ENCODE assay signal across 8 mouse cellular contexts in the genomic region with DNA sequence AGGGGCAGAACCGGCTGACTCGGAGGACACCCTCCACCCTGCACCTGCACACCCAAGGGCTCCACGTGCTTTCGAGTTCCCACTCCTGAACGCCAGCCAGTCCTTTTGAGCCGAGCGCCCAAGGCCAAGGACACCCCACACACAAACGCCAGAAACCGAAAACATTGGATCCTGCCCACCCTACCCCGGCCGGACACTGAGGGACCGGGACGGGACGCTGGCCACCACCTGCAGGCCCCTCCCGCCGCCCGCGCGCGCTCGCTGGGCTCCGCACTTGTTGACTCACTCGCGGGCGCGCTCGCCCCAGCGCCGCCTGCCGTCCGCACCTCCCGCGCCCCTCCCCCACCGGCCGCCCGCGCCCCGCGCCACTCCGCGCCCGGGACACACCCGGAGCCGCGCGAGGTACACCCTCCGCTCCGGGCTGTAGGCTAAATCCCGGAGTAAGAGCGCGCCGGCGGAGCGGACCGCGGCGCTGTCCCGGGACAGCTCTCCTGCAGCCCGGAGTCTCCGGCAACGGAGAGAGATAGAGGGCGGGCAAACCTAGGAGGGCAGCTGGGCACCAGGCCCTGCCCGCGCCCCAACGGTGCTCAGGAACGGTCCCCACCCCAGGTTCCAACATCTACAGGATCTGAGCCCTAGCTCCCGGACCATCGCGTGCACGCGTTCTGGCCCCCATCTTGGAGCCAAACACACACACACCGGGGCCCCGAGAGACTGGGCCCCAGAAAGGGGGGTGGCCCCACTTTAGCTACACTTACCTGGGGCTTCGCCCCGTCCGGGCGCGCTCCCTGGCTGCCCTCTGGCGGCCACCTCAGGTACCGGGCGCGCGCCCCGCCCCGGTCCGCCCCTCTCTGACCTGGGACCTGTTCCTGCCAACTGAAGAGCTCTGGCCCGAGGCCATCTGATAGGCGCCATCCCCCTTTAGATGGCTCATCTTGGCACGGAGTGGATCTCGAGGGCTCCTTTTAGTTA. TPM values are rescaled to one million over a fixed set of nuclear protein-coding genes. Genes with fewer than 3 reads are reported as not detected.
DNase-seq lines count a peak whose midpoint lies in the region; ATAC-seq and TF ChIP-seq lines count a peak whose summit lies in the region.

No protein-coding gene starts in this region.

- DNase-seq in CD8-positive naive resting alpha-beta T cell, adult 2 months (ENCODE audit: low read depth in 2 of 2, low spot score in 2 of 2) = peak; percentile 80 to 82
- peak; percentile 72 for DNase-seq in forebrain, embryonic 10.5 days (ENCODE audit: extremely low spot score, low spot score)
- peak; percentile 91 for DNase-seq in kidney, postnatal 10 days
- peak; percentile 86 for DNase-seq in liver, postnatal 0 days

- H3K27me3 ChIP-seq in forebrain, embryonic 10.5 days (ENCODE audit: poor library complexity, severe bottlenecking) = peaks cover 69% of the 10 kb centered on the region
- H3K27me3 ChIP-seq in heart, embryonic 14.5 days (ENCODE audit: control insufficient read depth, insufficient read depth, low read length) = peaks cover 4% of the 10 kb centered on the region; the same call in 1 of the 2 replicates
- H3K27me3 ChIP-seq in liver, postnatal 0 days (ENCODE audit: insufficient read depth, low read length) = peaks cover 7% of the 10 kb centered on the region
- peaks cover 39% of the 10 kb centered on the region for H3K27me3 ChIP-seq in neural tube, embryonic 13.5 days
- no peaks in the 10 kb centered on the region for H3K27me3 ChIP-seq in testis, adult 2 months (ENCODE audit: control insufficient read depth, insufficient read depth, low read length)

- H3K4me2 ChIP-seq in heart, embryonic 14.5 days (ENCODE audit: low read length) = peak overlapping the region; percentile 99
- H3K4me2 ChIP-seq in liver, postnatal 0 days (ENCODE audit: low read depth, low read length) = peak overlapping the region; percentile 79
- peak overlapping the region; percentile 98 for H3K4me2 ChIP-seq in neural tube, embryonic 13.5 days

- H3K4me1 ChIP-seq in brown adipose tissue, adult 24 weeks (ENCODE audit: control insufficient read depth, insufficient read depth, insufficient read length, low read length) = no peaks in the 10 kb centered on the region
- H3K4me1 ChIP-seq in forebrain, embryonic 10.5 days = peaks cover 59% of the 10 kb centered on the region
- peaks cover 10 to 16% of the 10 kb centered on the region in 2 experiments for H3K4me1 ChIP-seq in heart, embryonic 14.5 days (ENCODE audit: control insufficient read depth in 2 of 2, insufficient read depth in 2 of 2, low read length in 2 of 2)
- H3K4me1 ChIP-seq in liver, postnatal 0 days (ENCODE audit: insufficient read depth) = peaks cover 6% of the 10 kb centered on the region
- H3K4me1 ChIP-seq in neural tube, embryonic 13.5 days (replicated peaks) = peaks cover 41% of the 10 kb centered on the region
- peaks cover 28% of the 10 kb centered on the region for H3K4me1 ChIP-seq in testis, adult 2 months (ENCODE audit: control insufficient read depth, insufficient read depth, low read length)

- peak overlapping the region; percentile 79 for H3K9ac ChIP-seq in heart, embryonic 14.5 days (ENCODE audit: low read length)
- peak overlapping the region; percentile 52 for H3K9ac ChIP-seq in liver, postnatal 0 days (replicated peaks)
- H3K9ac ChIP-seq in neural tube, embryonic 13.5 days = peak overlapping the region; percentile 71

- TF ChIP-seq POLR2A in testis, adult 2 months (IDR thresholded peaks at IDR 0.05; ENCODE audit: control insufficient read depth, low read depth, low read length) = no peak

- H3K36me3 ChIP-seq in forebrain, embryonic 10.5 days (replicated peaks) = no peaks in the 10 kb centered on the region
- no peaks in the 10 kb centered on the region for H3K36me3 ChIP-seq in heart, embryonic 14.5 days (ENCODE audit: control insufficient read depth, insufficient read depth, low read length)
- no peaks in the 10 kb centered on the region for H3K36me3 ChIP-seq in liver, postnatal 0 days (replicated peaks; ENCODE audit: insufficient read depth, low read length)
- H3K36me3 ChIP-seq in neural tube, embryonic 13.5 days = no peaks in the 10 kb centered on the region
- H3K36me3 ChIP-seq in testis, adult 2 months (ENCODE audit: control insufficient read depth, insufficient read depth, low read length) = no peaks in the 10 kb centered on the region

- TF ChIP-seq EP300 in liver, postnatal 0 days (IDR thresholded peaks at IDR 0.05; ENCODE audit: low read depth) = no peak

- H3K27ac ChIP-seq in brown adipose tissue, adult 24 weeks (replicated peaks; ENCODE audit: low read depth, low read length) = peak overlapping the region; percentile 50
- H3K27ac ChIP-seq in forebrain, embryonic 10.5 days = peak overlapping the region; percentile 89
- H3K27ac ChIP-seq in heart, embryonic 14.5 days (replicated peaks in 1 of 2; ENCODE audit: control insufficient read depth in 1 of 2, insufficient read depth in 1 of 2, low read depth in 2 of 2, low read length in 2 of 2) = peak overlapping the region in 1 of 2 experiments; percentile 61; a peak in 2 of 4 replicates
- no peak overlapping the region for H3K27ac ChIP-seq in liver, postnatal 0 days (ENCODE audit: low read depth)
- no peak overlapping the region for H3K27ac ChIP-seq in neural tube, embryonic 13.5 days (replicated peaks)
- H3K27ac ChIP-seq in testis, adult 2 months (ENCODE audit: control insufficient read depth, insufficient read depth, low read depth, low read length) = peak overlapping the region; percentile 32

- H3K9me3 ChIP-seq in forebrain, embryonic 10.5 days = no peaks in the 10 kb centered on the region
- no peaks in the 10 kb centered on the region for H3K9me3 ChIP-seq in heart, embryonic 14.5 days (ENCODE audit: control insufficient read depth, low read length)
- H3K9me3 ChIP-seq in liver, postnatal 0 days (ENCODE audit: low read length) = no peaks in the 10 kb centered on the region
- H3K9me3 ChIP-seq in neural tube, embryonic 13.5 days = no peaks in the 10 kb centered on the region

- peak; percentile 71 for ATAC-seq in heart, embryonic 14.5 days (ENCODE audit: insufficient number of reproducible peaks, insufficient read depth, low FRiP score, low read depth)
- peak; percentile 95 for ATAC-seq in liver, postnatal 0 days
- ATAC-seq in neural tube, embryonic 13.5 days (ENCODE audit: low read depth) = peak; percentile 62

- TF ChIP-seq CTCF in liver, postnatal 0 days (IDR thresholded peaks at IDR 0.05; ENCODE audit: low read depth) = peak; percentile 90
- TF ChIP-seq CTCF in testis, adult 2 months (IDR thresholded peaks at IDR 0.05; ENCODE audit: control insufficient read depth, insufficient read depth, insufficient replicate concordance, low read depth, low read length) = peak; percentile 41

- peak overlapping the region; percentile 88 for H3K4me3 ChIP-seq in brown adipose tissue, adult 24 weeks (ENCODE audit: insufficient read depth, low read depth, low read length)
- H3K4me3 ChIP-seq in forebrain, embryonic 10.5 days = peak overlapping the region; percentile 77
- peak overlapping the region; percentile 72 to 77 for H3K4me3 ChIP-seq in heart, embryonic 14.5 days (ENCODE audit: control insufficient read depth in 1 of 2, insufficient read depth in 1 of 2, low read depth in 1 of 2, low read length in 2 of 2)
- peak overlapping the region; percentile 55 for H3K4me3 ChIP-seq in liver, postnatal 0 days (ENCODE audit: low read depth, low read length)
- peak overlapping the region; percentile 57 for H3K4me3 ChIP-seq in neural tube, embryonic 13.5 days
- H3K4me3 ChIP-seq in testis, adult 2 months (ENCODE audit: control insufficient read depth, low read depth, low read length) = peak overlapping the region; percentile 85

- WGBS in forebrain, embryonic 10.5 days = under 1% methylated on average over 89 of the region's 90 CpGs
- under 1% methylated on average over 87 of the region's 90 CpGs for WGBS in heart, embryonic 14.5 days
- under 1% methylated on average over 76 of the region's 90 CpGs for WGBS in liver, postnatal 0 days (ENCODE audit: insufficient replicate concordance)
- under 1% methylated on average over 90 of the region's 90 CpGs for WGBS in neural tube, embryonic 13.5 days

RNA-seq across cellular contexts. Expression of gene Rph3al, which starts 28.5 kb away (rescaled TPM):
- polyA plus RNA-seq in brown adipose tissue, adult 24 weeks (2012; ENCODE audit: insufficient read depth, insufficient read length, missing spikeins) = 1.9 and 2.8 TPM in 2 replicates
- 2.1 and 2.9 TPM in 2 replicates for polyA plus RNA-seq in forebrain, embryonic 10.5 days (2016; fragmentation: Nextera tagmentation; extraction: Ambion mirVana)
- 5.6 and 7.3 TPM in 2 replicates for polyA plus RNA-seq in heart, embryonic 14.5 days (2014; fragmentation: Nextera tagmentation; extraction: Ambion mirVana)
- 0.83 and 0.86 TPM in 2 replicates for polyA plus RNA-seq in liver, postnatal 0 days (2015; fragmentation: Nextera tagmentation; extraction: Ambion mirVana)
- polyA plus RNA-seq in neural tube, embryonic 13.5 days (2015; fragmentation: Nextera tagmentation; extraction: Ambion mirVana) = 1.7 and 2.3 TPM in 2 replicates
- polyA plus RNA-seq in testis, adult 2 months (2012; rRNA removed) = 0.91 and 1.8 TPM in 2 replicates

RNA-seq across cellular contexts. Expression of gene 1700016K19Rik, which starts 33.0 kb away (rescaled TPM):
- not detected in 2 replicates for polyA plus RNA-seq in brown adipose tissue, adult 24 weeks (2012; ENCODE audit: insufficient read depth, insufficient read length, missing spikeins)
- polyA plus RNA-seq in forebrain, embryonic 10.5 days (2016; fragmentation: Nextera tagmentation; extraction: Ambion mirVana) = 0.23 and 0.62 TPM in 2 replicates
- 0.22 TPM in 1 of 2 replicates, not detected in the other for polyA plus RNA-seq in heart, embryonic 14.5 days (2014; fragmentation: Nextera tagmentation; extraction: Ambion mirVana)
- polyA plus RNA-seq in liver, postnatal 0 days (2015; fragmentation: Nextera tagmentation; extraction: Ambion mirVana) = not detected in 2 replicates
- 0.43 and 0.68 TPM in 2 replicates for polyA plus RNA-seq in neural tube, embryonic 13.5 days (2015; fragmentation: Nextera tagmentation; extraction: Ambion mirVana)
- polyA plus RNA-seq in testis, adult 2 months (2012; rRNA removed) = 287 and 288 TPM in 2 replicates

Comparison
In these comparisons a context has a peak if more than half of its experiments do, and no peak if none do; other contexts are left out.
1. H3K27ac ChIP-seq: peak in brown adipose tissue, adult 24 weeks (single experiment), forebrain, embryonic 10.5 days (single experiment) and testis, adult 2 months (single experiment); none in liver, postnatal 0 days (single experiment) and neural tube, embryonic 13.5 days (single experiment).
2. RNA of gene 1700016K19Rik, which starts 33.0 kb away (polyA plus RNA-seq): 287 to 288 TPM in testis, adult 2 months; 0.23 to 0.62 TPM in forebrain, embryonic 10.5 days, 0.43 to 0.68 TPM in neural tube, embryonic 13.5 days, 0.22 TPM in heart, embryonic 14.5 days, not detected in liver, postnatal 0 days and not detected in brown adipose tissue, adult 24 weeks; every median in the first group is over 100 times any median in the second.
3. Peak in every context shown above with its lines, with median percentiles within 50 percentile points of each other: DNase-seq, H3K4me3 ChIP-seq, ATAC-seq, H3K4me2 ChIP-seq and H3K9ac ChIP-seq.